Mouse (Mus musculus): Measurements from ENCODE around the gene B230104I21Rik. TPM values are rescaled to one million over a fixed set of nuclear protein-coding genes. Genes with fewer than 3 reads are reported as not detected.

Gene B230104I21Rik
- polyA plus RNA-seq, 1 experiment from 2014 or later = not detected

DNA sequence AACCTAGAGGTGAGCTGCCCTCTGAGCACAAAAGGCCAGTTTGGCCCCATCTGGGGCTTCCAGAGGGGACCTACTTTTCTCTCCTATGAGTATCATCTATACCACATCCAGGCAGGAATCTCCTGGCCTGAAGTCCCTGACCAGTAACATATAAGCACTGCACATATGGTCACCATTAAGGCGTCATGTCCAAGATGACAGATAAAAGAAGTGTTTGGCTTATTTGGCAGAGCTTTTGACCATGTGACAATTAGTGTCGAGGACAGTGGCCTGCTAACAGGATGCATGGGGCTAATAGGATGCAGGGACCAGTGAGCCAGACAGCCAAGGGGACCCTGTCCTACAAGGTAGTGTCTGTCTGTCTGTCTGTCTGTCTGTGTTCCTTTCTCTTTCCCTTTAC lies 50.0 kb downstream of the B230104I21Rik start:
- ATAC-seq = no peak
- TF ChIP-seq CTCF (IDR thresholded peaks at IDR 0.05; ENCODE audit: low read depth) = no peak
- H3K9ac ChIP-seq (ENCODE audit: low read depth, low read length) = no peak overlapping the region
- no peak overlapping the region for H3K4me3 ChIP-seq (ENCODE audit: low read depth, low read length)
- no peak overlapping the region for H3K27ac ChIP-seq (ENCODE audit: low read depth, low read length)
- no peaks in the 10 kb centered on the region for H3K36me3 ChIP-seq (ENCODE audit: control insufficient read depth, insufficient read depth)
- H3K4me2 ChIP-seq (replicated peaks; ENCODE audit: low read depth) = no peak overlapping the region
- no peaks in the 10 kb centered on the region for H3K4me1 ChIP-seq (replicated peaks; ENCODE audit: control insufficient read depth, insufficient read depth, low read length)
- no peaks in the 10 kb centered on the region for H3K27me3 ChIP-seq (replicated peaks; ENCODE audit: control insufficient read depth, insufficient read depth, low read length)
- no peaks in the 10 kb centered on the region for H3K9me3 ChIP-seq (ENCODE audit: control insufficient read depth)
- 65% methylated on average over 2 of the region's 2 CpGs for WGBS

DNA sequence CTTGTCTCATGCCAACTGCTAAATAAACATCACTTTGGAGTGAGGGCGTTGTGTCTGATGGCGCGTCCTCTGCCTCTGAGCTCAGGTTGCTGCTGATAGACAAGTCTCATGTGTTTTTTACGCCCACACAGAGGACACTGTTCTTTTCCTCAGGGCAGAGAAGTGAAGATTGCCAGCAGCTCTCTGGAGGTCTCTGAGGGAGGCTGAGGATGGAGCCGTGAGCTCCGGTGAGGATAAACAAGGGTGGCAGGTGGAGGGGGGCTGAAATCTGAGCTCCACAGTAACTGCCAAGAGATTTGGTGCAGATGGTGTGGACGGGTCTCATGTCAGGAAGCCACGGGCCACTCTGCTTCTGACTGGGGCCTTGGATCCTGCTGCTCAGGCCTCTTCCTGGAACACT lies 50.9 kb downstream of the B230104I21Rik start:
- Histone ChIP-seq H3K36me3 (ENCODE audit: control insufficient read depth, insufficient read depth) (no peaks in the 10 kb centered on the region), H3K4me1 (replicated peaks; ENCODE audit: control insufficient read depth, insufficient read depth, low read length) (no peaks in the 10 kb centered on the region), H3K4me3 (ENCODE audit: low read depth, low read length) (no peak overlapping the region), H3K4me2 (replicated peaks; ENCODE audit: low read depth) (no peak overlapping the region), H3K9me3 (ENCODE audit: control insufficient read depth) (no peaks in the 10 kb centered on the region), H3K9ac (ENCODE audit: low read depth, low read length) (no peak overlapping the region), H3K27me3 (replicated peaks; ENCODE audit: control insufficient read depth, insufficient read depth, low read length) (no peaks in the 10 kb centered on the region), H3K27ac (ENCODE audit: low read depth, low read length) (no peak overlapping the region)
- ATAC-seq = no peak
- no peak for TF ChIP-seq CTCF (IDR thresholded peaks at IDR 0.05; ENCODE audit: low read depth)
- 65% methylated on average over 8 of the region's 8 CpGs for WGBS

DNA sequence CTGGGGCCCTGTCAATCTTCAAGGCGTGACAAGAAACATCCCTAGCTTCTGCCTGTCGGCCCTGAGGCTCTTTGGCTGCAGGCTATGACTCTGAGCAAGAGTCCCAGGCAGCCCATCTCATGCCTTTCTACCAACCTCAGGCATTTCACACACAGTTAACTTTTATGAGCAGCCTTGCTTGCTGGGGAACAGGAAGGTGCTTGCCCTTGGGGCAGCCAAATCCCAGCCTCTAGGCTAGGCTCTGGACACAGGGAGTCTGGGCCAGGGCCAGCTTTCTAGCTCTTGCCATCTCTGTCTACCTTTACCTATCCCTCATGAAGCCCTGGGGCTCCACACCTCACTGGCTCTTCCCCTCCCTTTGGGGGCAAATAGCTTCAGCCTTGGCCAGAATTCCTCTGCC lies 53.7 kb downstream of the B230104I21Rik start:
- H3K27ac ChIP-seq (ENCODE audit: low read depth, low read length) = no peak overlapping the region
- H3K4me1 ChIP-seq (replicated peaks; ENCODE audit: control insufficient read depth, insufficient read depth, low read length) = no peaks in the 10 kb centered on the region; the same call in 1 of the 2 replicates
- no peak overlapping the region for H3K4me3 ChIP-seq (ENCODE audit: low read depth, low read length)
- H3K9me3 ChIP-seq (ENCODE audit: control insufficient read depth) = no peaks in the 10 kb centered on the region
- no peak for ATAC-seq
- WGBS = 79% methylated on average over 2 of the region's 2 CpGs
- no peaks in the 10 kb centered on the region for H3K36me3 ChIP-seq (ENCODE audit: control insufficient read depth, insufficient read depth)
- no peak overlapping the region for H3K9ac ChIP-seq (ENCODE audit: low read depth, low read length)
- no peak overlapping the region for H3K4me2 ChIP-seq (replicated peaks; ENCODE audit: low read depth)
- no peak for TF ChIP-seq CTCF (IDR thresholded peaks at IDR 0.05; ENCODE audit: low read depth)
- H3K27me3 ChIP-seq (replicated peaks; ENCODE audit: control insufficient read depth, insufficient read depth, low read length) = no peaks in the 10 kb centered on the region

DNA sequence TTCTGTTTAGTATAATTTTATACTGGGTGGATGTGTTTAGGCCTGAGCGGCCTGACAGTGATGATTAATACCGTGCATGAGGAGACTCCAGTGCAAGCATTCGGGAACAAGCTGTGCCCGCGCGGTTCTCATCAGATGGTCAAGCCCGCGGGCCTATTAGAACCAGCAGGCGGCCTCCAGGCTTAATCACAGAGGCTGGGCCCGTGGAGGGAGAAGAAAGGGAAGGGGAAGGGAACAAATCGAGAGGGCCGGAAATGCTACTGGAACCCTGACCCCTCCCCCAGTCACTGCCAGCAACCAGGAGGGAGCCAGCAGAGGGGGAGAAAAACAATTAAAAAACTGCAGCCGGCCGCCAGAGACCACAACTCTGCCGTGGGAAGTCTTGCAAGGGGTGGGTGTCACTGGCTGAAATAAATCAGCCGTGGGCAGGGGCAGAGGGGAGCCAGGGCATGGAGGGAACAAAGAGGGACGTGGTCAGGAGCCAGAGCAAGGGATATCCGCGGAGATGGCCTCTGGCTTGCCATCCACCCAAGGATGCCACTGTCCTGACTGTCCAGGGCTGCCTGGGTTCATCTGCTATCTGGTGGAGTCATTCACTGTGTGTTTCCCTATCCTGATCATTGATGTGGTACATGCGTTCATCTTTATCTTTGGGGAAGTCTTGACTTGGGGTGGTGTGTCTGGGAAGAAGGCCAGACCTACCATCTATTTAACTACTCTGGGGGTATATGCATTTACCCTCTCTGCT lies 54.6 kb downstream of the B230104I21Rik start:
- Histone ChIP-seq H3K36me3 (ENCODE audit: control insufficient read depth, insufficient read depth) (no peaks in the 10 kb centered on the region), H3K4me2 (replicated peaks; ENCODE audit: low read depth) (no peak overlapping the region), H3K27me3 (replicated peaks; ENCODE audit: control insufficient read depth, insufficient read depth, low read length) (no peaks in the 10 kb centered on the region), H3K27ac (ENCODE audit: low read depth, low read length) (no peak overlapping the region), H3K9me3 (ENCODE audit: control insufficient read depth) (no peaks in the 10 kb centered on the region), H3K9ac (ENCODE audit: low read depth, low read length) (no peak overlapping the region), H3K4me1 (replicated peaks; ENCODE audit: control insufficient read depth, insufficient read depth, low read length) (no peaks in the 10 kb centered on the region; the same call in 1 of the 2 replicates), H3K4me3 (ENCODE audit: low read depth, low read length) (no peak overlapping the region)
- ATAC-seq = no peak
- TF ChIP-seq CTCF (IDR thresholded peaks at IDR 0.05; ENCODE audit: low read depth) = peak; percentile 19; the same call in 1 of the 2 replicates
- 51% methylated on average over 20 of the region's 20 CpGs for WGBS

DNA sequence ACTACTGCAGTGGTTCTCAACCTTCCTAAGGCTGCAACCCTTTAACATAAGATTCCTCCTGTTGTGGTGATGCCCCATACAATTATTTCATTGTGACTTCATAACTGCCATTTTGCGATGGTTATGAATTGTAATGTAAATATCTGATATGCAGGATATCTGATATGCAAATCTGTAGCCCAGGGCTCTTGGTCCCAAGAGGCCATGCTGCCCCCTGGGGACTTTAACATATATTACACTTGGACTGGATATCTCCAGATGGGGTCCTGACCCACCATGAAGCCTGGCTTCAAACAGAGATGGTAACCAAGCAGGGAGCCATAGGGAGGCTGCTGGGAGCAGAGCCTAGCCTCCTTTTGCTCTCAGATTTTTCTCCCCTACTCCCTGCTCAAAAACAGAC lies 56.7 kb downstream of the B230104I21Rik start:
- Histone ChIP-seq H3K9me3 (ENCODE audit: control insufficient read depth) (no peaks in the 10 kb centered on the region), H3K4me1 (replicated peaks; ENCODE audit: control insufficient read depth, insufficient read depth, low read length) (no peaks in the 10 kb centered on the region; the same call in 1 of the 2 replicates), H3K4me2 (replicated peaks; ENCODE audit: low read depth) (no peak overlapping the region), H3K9ac (ENCODE audit: low read depth, low read length) (no peak overlapping the region), H3K27me3 (replicated peaks; ENCODE audit: control insufficient read depth, insufficient read depth, low read length) (no peaks in the 10 kb centered on the region), H3K36me3 (ENCODE audit: control insufficient read depth, insufficient read depth) (no peaks in the 10 kb centered on the region), H3K27ac (ENCODE audit: low read depth, low read length) (no peak overlapping the region), H3K4me3 (ENCODE audit: low read depth, low read length) (no peak overlapping the region)
- WGBS = 40% methylated on average over 1 of the region's 1 CpGs
- ATAC-seq = no peak
- TF ChIP-seq CTCF (IDR thresholded peaks at IDR 0.05; ENCODE audit: low read depth) = peak; percentile 59

DNA sequence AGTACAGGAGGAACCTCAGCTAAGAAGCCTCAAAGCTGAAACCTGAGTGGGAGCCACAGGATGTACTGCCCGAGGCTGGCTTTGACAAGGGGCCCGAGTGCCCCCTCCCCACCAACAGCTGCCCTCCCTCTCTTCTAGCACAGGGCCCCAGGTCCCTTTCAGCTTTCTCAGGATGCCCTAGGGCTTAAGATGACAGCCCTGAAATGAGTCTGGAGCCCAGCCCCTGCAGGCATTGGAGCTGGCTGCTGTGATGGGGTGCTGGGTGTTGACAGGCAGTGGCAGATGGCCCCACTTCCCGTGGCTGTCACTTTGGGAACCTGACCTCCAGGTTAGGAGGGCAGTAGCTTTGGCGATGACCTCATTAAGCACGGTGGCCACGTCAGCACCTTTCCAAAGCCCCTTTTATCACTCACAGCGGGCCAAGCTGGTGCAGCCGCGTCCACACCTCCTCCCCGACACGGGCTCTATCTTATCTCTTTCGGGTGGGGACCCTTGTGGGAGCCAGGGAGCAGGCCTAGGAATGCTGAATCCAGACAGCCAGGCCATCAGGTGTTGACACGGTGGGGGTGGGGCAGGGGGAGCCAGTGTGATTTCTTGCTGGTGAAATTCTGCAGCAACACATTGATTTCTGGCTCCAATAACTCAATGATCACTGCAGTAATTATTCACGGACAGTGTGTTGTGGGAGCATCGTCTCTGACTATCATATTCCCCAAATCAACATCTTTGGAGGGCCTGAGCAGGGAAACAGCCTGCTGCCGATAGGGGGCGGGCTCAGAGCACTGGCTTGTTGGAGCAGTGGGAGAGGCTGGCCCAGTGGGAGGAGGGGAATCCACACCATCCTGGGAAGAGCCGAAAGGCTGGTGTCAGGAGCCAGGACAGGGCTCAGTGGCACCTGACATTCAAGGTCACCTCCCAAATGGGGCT lies 57.5 kb downstream of the B230104I21Rik start:
- H3K4me1 ChIP-seq (replicated peaks; ENCODE audit: control insufficient read depth, insufficient read depth, low read length) = no peaks in the 10 kb centered on the region; the same call in 1 of the 2 replicates
- peak overlapping the region; percentile 42; the same call in 1 of the 2 replicates for H3K27ac ChIP-seq (ENCODE audit: low read depth, low read length)
- no peaks in the 10 kb centered on the region for H3K27me3 ChIP-seq (replicated peaks; ENCODE audit: control insufficient read depth, insufficient read depth, low read length)
- no peak overlapping the region for H3K4me3 ChIP-seq (ENCODE audit: low read depth, low read length)
- 21% methylated on average over 18 of the region's 18 CpGs for WGBS
- no peak overlapping the region for H3K9ac ChIP-seq (ENCODE audit: low read depth, low read length)
- TF ChIP-seq CTCF (IDR thresholded peaks at IDR 0.05; ENCODE audit: low read depth) = peak; percentile 84
- H3K4me2 ChIP-seq (replicated peaks; ENCODE audit: low read depth) = no peak overlapping the region
- no peaks in the 10 kb centered on the region for H3K36me3 ChIP-seq (ENCODE audit: control insufficient read depth, insufficient read depth)
- ATAC-seq = peak; percentile 47; the same call in 1 of the 2 replicates
- H3K9me3 ChIP-seq (ENCODE audit: control insufficient read depth) = no peaks in the 10 kb centered on the region
